Mouse (Mus musculus) E14TG2a.4 (cell line): ENCODE data around the gene Ankrd23.

Experiments
- H3K27me3 ChIP-seq: 2 replicates; pipeline ENCODE4 v1.6.1; 2014; ENCODE audit warnings: low read length, control low read depth; ENCODE audit not compliant: insufficient read depth
- H3K36me3 ChIP-seq: 2 replicates; pipeline ENCODE4 v1.6.1; 2014; ENCODE audit warnings: low read length, control low read depth; ENCODE audit not compliant: insufficient read depth
- H3K4me1 ChIP-seq: replicated peaks from 2 replicates; pipeline ENCODE4 v1.6.1; 2014; ENCODE audit warnings: low read depth, low read length, control low read depth
- H3K4me3 ChIP-seq: replicated peaks from 2 replicates; pipeline ENCODE4 v1.5.1; 2014; ENCODE audit warnings: mild to moderate bottlenecking, low read length
- H3K9me3 ChIP-seq: 2 replicates; pipeline ENCODE4 v1.6.1; 2014; ENCODE audit warnings: low read length, control low read depth
- CTCF ChIP-seq: conservative IDR thresholded peaks from 2 replicates; pipeline ENCODE4 v1.5.1; 2014; ENCODE audit warnings: low read length
- NANOG ChIP-seq: IDR thresholded peaks from 2 replicates; pipeline ENCODE4 v1.6.1; 2014; ENCODE audit warnings: borderline replicate concordance, low read length, mixed read lengths
- POU5F1 ChIP-seq: IDR thresholded peaks from 2 replicates; pipeline ENCODE4 v1.6.1; 2014; ENCODE audit warnings: low read length, borderline replicate concordance

Gene Ankrd23

DNA sequence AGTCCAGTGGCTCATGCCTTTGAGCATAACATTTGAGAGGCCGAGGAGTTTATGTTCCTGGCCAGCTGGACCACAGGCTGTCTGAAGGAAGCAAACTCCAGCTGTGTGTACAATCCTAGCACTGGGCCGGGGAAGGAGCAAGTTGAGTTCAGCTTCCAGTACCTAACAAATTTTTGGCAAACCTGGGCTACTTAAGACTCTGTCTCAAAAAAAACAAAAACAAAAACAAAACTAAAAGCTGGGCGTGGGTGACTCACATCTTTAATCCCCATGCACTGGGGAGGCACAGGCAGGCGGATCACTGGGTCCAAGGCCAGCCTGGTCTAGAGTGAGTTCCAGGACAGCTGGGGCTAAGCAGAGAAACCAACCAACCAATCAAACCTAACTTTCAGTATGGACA, 32.1 kb upstream of the Ankrd23 start:
- H3K4me1 ChIP-seq: peaks cover 76% of the 10 kb centered on the region
- H3K27me3 ChIP-seq: peaks cover 31% of the 10 kb centered on the region
- peak overlapping the region; percentile 52; the same call in 1 of the 2 replicates for H3K4me3 ChIP-seq
- TF ChIP-seq CTCF: no peak
- no peak for TF ChIP-seq POU5F1
- TF ChIP-seq NANOG: no peak
- no peaks in the 10 kb centered on the region for H3K36me3 ChIP-seq
- H3K9me3 ChIP-seq: no peaks in the 10 kb centered on the region

GRCm38 (mm10) chr1:36567818-36568603, 31.3 kb upstream of the Ankrd23 start:
- Histone ChIP-seq H3K9me3 (no peaks in the 10 kb centered on the region), H3K4me3 (peak overlapping the region; percentile 52), H3K27me3 (peaks cover 38% of the 10 kb centered on the region), H3K36me3 (no peaks in the 10 kb centered on the region), H3K4me1 (peaks cover 72% of the 10 kb centered on the region)
- TF ChIP-seq CTCF: no peak
- TF ChIP-seq POU5F1: no peak
- no peak for TF ChIP-seq NANOG

DNA sequence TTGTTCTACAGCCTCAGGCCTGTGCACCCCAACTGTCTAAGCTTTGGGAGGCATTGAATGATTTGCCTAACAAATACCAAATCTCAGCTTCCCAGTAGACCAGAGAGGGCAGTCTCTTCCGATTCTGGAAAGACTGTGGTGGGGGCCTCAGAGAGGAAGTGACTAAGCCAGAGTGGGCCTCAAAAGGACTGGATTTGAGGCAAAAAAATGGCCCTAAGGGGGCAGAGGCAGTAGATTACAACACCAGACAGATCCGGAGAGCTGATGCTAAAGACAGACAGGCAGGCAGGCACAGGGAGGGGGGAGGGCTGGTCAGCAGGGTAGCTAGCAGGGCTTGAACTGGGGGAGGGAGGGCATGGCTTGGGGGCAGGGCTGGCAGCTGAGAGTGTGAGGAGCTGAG, 29.7 kb upstream of the Ankrd23 start:
- Histone ChIP-seq H3K27me3 (peaks cover 46% of the 10 kb centered on the region), H3K9me3 (no peaks in the 10 kb centered on the region), H3K36me3 (0 out of 2 replicates have a peak, but pooled peaks cover 3% of the 10 kb centered on the region), H3K4me1 (peaks cover 74% of the 10 kb centered on the region), H3K4me3 (no peak overlapping the region)
- TF ChIP-seq NANOG: no peak
- no peak for TF ChIP-seq POU5F1
- no peak for TF ChIP-seq CTCF

DNA sequence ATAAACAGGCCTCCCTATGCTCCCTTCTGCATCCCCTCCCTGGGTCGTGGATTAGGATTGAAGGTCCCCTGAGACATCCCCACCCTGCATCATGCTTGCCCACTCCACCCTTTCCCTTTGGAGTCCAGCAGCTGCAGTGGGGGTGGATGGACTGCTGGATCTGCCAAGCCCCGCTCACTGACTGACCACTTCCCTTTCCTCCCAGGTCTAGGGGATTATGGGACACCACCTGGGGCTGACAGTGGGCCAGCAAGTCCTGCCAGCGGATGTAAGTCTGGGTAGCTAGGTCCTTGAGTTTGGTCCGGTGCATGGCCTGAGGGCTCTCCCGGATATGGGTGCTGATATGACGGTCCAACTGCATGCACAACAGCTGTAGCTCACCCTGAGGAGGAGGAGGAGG, 27.4 kb upstream of the Ankrd23 start:
- TF ChIP-seq CTCF (no peak), NANOG (no peak), POU5F1 (no peak)
- Histone ChIP-seq H3K27me3 (peaks cover 65% of the 10 kb centered on the region), H3K9me3 (no peaks in the 10 kb centered on the region), H3K36me3 (0 out of 2 replicates have a peak, but pooled peaks cover 5% of the 10 kb centered on the region), H3K4me1 (peaks cover 70% of the 10 kb centered on the region), H3K4me3 (no peak overlapping the region)

DNA sequence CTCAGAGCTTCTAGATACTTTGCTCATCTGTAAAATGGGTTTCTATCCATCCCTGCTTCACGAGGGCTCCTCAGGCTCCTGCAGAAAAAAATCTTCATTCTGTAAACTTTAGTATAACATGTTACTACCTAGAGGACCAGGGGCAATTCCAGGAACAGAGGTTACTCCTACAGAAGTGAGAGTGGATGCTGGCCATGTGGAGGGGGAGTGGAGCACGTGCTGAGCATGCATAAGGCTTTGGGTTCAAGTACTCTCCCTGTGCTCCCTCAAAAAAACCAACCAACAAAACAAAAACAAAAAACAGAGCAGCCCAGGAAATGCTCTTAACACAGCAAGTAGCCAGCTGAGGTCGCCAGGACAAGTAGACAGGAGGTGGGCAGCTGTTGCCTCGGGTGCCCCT, 26.9 kb upstream of the Ankrd23 start:
- no peaks in the 10 kb centered on the region for H3K9me3 ChIP-seq
- peaks cover 70% of the 10 kb centered on the region for H3K27me3 ChIP-seq
- 0 out of 2 replicates have a peak, but pooled peaks cover 5% of the 10 kb centered on the region for H3K36me3 ChIP-seq
- peaks cover 70% of the 10 kb centered on the region for H3K4me1 ChIP-seq
- TF ChIP-seq CTCF (no peak), NANOG (no peak), POU5F1 (no peak)
- H3K4me3 ChIP-seq: no peak overlapping the region

- TF ChIP-seq CTCF (no peak), POU5F1 (no peak), NANOG (no peak)
- no peak overlapping the region for H3K4me3 ChIP-seq
- H3K4me1 ChIP-seq: peaks cover 69% of the 10 kb centered on the region
- 0 out of 2 replicates have a peak, but pooled peaks cover 5% of the 10 kb centered on the region for H3K36me3 ChIP-seq
- H3K27me3 ChIP-seq: peaks cover 73% of the 10 kb centered on the region
- H3K9me3 ChIP-seq: no peaks in the 10 kb centered on the region
These were observed 26.5 kb upstream of the Ankrd23 start for GRCm38 (mm10) chr1:36563197-36563596.

DNA sequence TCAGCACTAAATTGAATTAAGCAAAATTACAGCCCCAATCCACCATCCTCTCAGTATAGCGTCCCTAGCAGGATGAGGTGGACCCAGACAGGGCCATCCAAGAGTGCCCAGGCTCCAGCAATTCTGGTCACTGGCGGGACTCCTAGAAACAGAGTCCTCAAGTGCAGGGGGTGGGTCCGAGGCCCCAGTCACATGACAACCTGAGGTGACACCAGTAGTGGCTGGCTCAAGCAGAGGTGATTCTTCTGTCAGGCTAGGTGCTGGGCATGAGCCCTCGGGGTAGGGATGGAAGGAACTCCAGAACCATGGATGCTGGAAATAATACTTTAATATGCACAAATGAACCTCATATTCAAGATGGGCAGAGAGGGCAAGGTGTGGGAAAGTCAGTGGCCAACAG, 25.7 kb upstream of the Ankrd23 start:
- no peaks in the 10 kb centered on the region for H3K9me3 ChIP-seq
- H3K4me1 ChIP-seq: peaks cover 61% of the 10 kb centered on the region
- peaks cover 80% of the 10 kb centered on the region for H3K27me3 ChIP-seq
- no peak for TF ChIP-seq CTCF
- TF ChIP-seq POU5F1: no peak
- no peak for TF ChIP-seq NANOG
- 0 out of 2 replicates have a peak, but pooled peaks cover 5% of the 10 kb centered on the region for H3K36me3 ChIP-seq
- no peak overlapping the region for H3K4me3 ChIP-seq

GRCm38 (mm10) chr1:36560903-36561302, 24.2 kb upstream of the Ankrd23 start:
- Histone ChIP-seq H3K4me1 (peaks cover 56% of the 10 kb centered on the region), H3K36me3 (0 out of 2 replicates have a peak, but pooled peaks cover 5% of the 10 kb centered on the region), H3K9me3 (no peaks in the 10 kb centered on the region), H3K4me3 (no peak overlapping the region), H3K27me3 (peaks cover 86% of the 10 kb centered on the region)
- TF ChIP-seq CTCF (no peak), POU5F1 (no peak), NANOG (no peak)

GRCm38 (mm10) chr1:36559888-36560287, 23.2 kb upstream of the Ankrd23 start:
- Histone ChIP-seq H3K36me3 (0 out of 2 replicates have a peak, but pooled peaks cover 5% of the 10 kb centered on the region), H3K4me1 (peaks cover 63% of the 10 kb centered on the region), H3K27me3 (peaks cover 90% of the 10 kb centered on the region), H3K4me3 (no peak overlapping the region), H3K9me3 (no peaks in the 10 kb centered on the region)
- TF ChIP-seq CTCF (no peak), NANOG (no peak), POU5F1 (no peak)
